Mouse (Mus musculus) intestine, embryonic 16.5 days (tissue): Measurements from ENCODE around the gene Akap13. TPM values are rescaled to one million over a fixed set of nuclear protein-coding genes. Genes with fewer than 3 reads are reported as not detected.

Source experiments
- ATAC-seq: fragments of 200-750 bp; cut with Nextera tagmentation; 2 replicates; pipeline ENCODE4 v1.8.0; 2017; ENCODE audit warnings: moderate TSS enrichment, moderate library complexity
- H3K27ac ChIP-seq: fragments of 300-500 bp; sonication (generic); 2 replicates; pipeline ENCODE4 v1.5.1; 2014; ENCODE audit warnings: mild to moderate bottlenecking, low read length
- H3K27me3 ChIP-seq: fragments of 300-500 bp; sonication (generic); replicated peaks from 2 replicates; pipeline ENCODE4 v1.6.1; 2014; ENCODE audit warnings: low read length, control low read depth, mixed read lengths; ENCODE audit not compliant: control insufficient read depth, insufficient read depth
- H3K36me3 ChIP-seq: fragments of 300-500 bp; sonication (generic); 2 replicates; pipeline ENCODE4 v1.6.1; 2014; ENCODE audit warnings: low read length, control low read depth; ENCODE audit not compliant: control insufficient read depth, insufficient read depth
- H3K4me1 ChIP-seq: fragments of 300-500 bp; sonication (generic); 2 replicates; pipeline ENCODE4 v1.6.1; 2014; ENCODE audit warnings: low read length, control low read depth, mixed read lengths; ENCODE audit not compliant: control insufficient read depth, insufficient read depth
- H3K4me2 ChIP-seq: fragments of 300-500 bp; sonication (generic); 2 replicates; pipeline ENCODE4 v1.6.1; 2014; ENCODE audit warnings: low read depth, low read length, control low read depth
- H3K4me3 ChIP-seq: fragments of 300-500 bp; sonication (generic); 2 replicates; pipeline ENCODE4 v1.5.1; 2014; ENCODE audit warnings: mild to moderate bottlenecking, low read length
- H3K9ac ChIP-seq: fragments of 300-500 bp; sonication (generic); 2 replicates; pipeline ENCODE4 v1.6.1; 2014; ENCODE audit warnings: low read depth, low read length
- H3K9me3 ChIP-seq: fragments of 300-500 bp; sonication (generic); 2 replicates; pipeline ENCODE4 v1.6.1; 2016; ENCODE audit warnings: low read length, control low read depth; ENCODE audit not compliant: control insufficient read depth
- WGBS: fragments of 180-500 bp; shearing (Covaris S2); extraction: QIAGEN DNeasy Blood & Tissue Kit; methylation state at CpG from one replicate; pipeline ENCODE4 v1.1.7; 2014; 5-methylcytosine and 5-hydroxymethylcytosine counted together
- polyA plus RNA-seq: library from polyadenylated mRNA; unstranded; fragments of >200 nt; fragmentation: Nextera tagmentation; extraction: Ambion mirVana; gene quantifications from 2 replicates; pipeline ENCODE4 v1.2.1, GENCODE M21; 2015

Gene Akap13
- polyA plus RNA-seq, 1 experiment from 2014 or later, result 24.9 TPM

GRCm38 (mm10) chr7:75415882-75416585, 39.3 kb upstream of the Akap13 start:
- Histone ChIP-seq H3K36me3 (no peaks in the 10 kb centered on the region), H3K4me3 (no peak overlapping the region), H3K27me3 (no peaks in the 10 kb centered on the region), H3K9me3 (no peaks in the 10 kb centered on the region), H3K4me1 (peaks cover 4% of the 10 kb centered on the region; the same call in 1 of the 2 replicates), H3K27ac (peak overlapping the region; percentile 70), H3K4me2 (no peak overlapping the region), H3K9ac (no peak overlapping the region)
- ATAC-seq, result peak; percentile 79
- 75% methylated on average over 7 of the region's 7 CpGs for WGBS

DNA sequence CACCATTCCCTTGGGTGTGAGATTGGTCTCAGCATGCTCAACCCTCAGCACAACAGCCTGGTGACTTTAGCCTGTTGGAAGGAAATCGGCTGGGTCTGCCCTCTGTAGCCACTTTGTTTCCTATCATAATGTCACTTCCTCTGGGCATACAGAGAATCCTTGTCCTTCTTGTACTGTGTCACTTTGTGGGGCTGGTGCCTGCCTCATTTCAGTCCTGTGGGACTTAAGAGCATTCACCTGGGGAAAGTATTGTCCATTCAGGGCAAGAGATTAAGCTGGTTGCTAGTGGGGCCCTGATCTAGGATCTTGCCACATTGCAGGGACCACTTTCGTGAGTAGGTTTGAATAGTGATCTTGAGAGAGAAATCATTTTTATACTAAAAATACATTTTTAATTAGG, 34.4 kb upstream of the Akap13 start:
- H3K36me3 ChIP-seq, result no peaks in the 10 kb centered on the region
- no peak for ATAC-seq
- WGBS, result 78% methylated on average over 2 of the region's 2 CpGs
- no peak overlapping the region for H3K9ac ChIP-seq
- no peaks in the 10 kb centered on the region for H3K27me3 ChIP-seq
- no peak overlapping the region for H3K4me3 ChIP-seq
- no peak overlapping the region for H3K27ac ChIP-seq
- H3K4me1 ChIP-seq, result no peaks in the 10 kb centered on the region
- H3K9me3 ChIP-seq, result no peaks in the 10 kb centered on the region
- H3K4me2 ChIP-seq, result no peak overlapping the region

GRCm38 (mm10) chr7:75424121-75424520, 31.2 kb upstream of the Akap13 start:
- no peak for ATAC-seq
- WGBS, result 51% methylated on average over 7 of the region's 7 CpGs

GRCm38 (mm10) chr7:75427322-75427721, 28.0 kb upstream of the Akap13 start:
- H3K27ac ChIP-seq, result peak overlapping the region; percentile 60; the same call in 1 of the 2 replicates
- no peaks in the 10 kb centered on the region for H3K9me3 ChIP-seq
- H3K4me3 ChIP-seq, result no peak overlapping the region
- H3K9ac ChIP-seq, result no peak overlapping the region
- H3K36me3 ChIP-seq, result no peaks in the 10 kb centered on the region
- H3K27me3 ChIP-seq, result no peaks in the 10 kb centered on the region
- H3K4me2 ChIP-seq, result no peak overlapping the region
- H3K4me1 ChIP-seq, result peaks cover 3% of the 10 kb centered on the region; the same call in 1 of the 2 replicates
- 28% methylated on average over 4 of the region's 4 CpGs for WGBS
- peak; percentile 88 for ATAC-seq

More at GRCm38 (mm10) chr7:75424121-75424520, 31.2 kb upstream of the Akap13 start:
- Histone ChIP-seq H3K4me1 (peaks cover 3% of the 10 kb centered on the region; the same call in 1 of the 2 replicates), H3K4me2 (no peak overlapping the region), H3K27ac (no peak overlapping the region), H3K9me3 (no peaks in the 10 kb centered on the region), H3K4me3 (no peak overlapping the region), H3K36me3 (no peaks in the 10 kb centered on the region), H3K27me3 (no peaks in the 10 kb centered on the region), H3K9ac (no peak overlapping the region)

DNA sequence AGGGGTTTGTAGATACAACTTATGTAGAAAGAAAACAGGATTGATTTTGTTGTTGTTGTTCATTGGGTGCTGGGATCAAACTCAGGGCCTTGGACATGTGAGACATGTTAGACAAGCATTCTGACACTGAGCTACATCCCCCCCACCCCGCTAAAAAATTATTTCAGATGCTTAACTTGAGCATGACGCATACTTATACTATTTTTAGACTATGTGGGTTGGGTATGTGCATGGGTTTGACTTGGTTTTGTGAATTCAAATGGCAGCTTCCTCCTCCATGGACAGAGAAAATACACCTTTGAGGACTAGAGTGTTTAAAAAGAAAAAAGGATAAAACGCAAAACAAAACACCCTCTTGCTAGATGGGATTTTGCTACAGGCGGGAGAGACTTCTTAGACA, 26.4 kb upstream of the Akap13 start:
- WGBS, result 88% methylated on average over 4 of the region's 4 CpGs
- Histone ChIP-seq H3K27me3 (no peaks in the 10 kb centered on the region), H3K27ac (no peak overlapping the region)

GRCm38 (mm10) chr7:75430550-75430949, 24.8 kb upstream of the Akap13 start:
- Histone ChIP-seq H3K27ac (no peak overlapping the region), H3K9me3 (no peaks in the 10 kb centered on the region), H3K27me3 (no peaks in the 10 kb centered on the region), H3K36me3 (no peaks in the 10 kb centered on the region), H3K4me3 (no peak overlapping the region), H3K4me1 (peaks cover 3% of the 10 kb centered on the region; the same call in 1 of the 2 replicates), H3K9ac (no peak overlapping the region), H3K4me2 (no peak overlapping the region)
- WGBS, result 87% methylated on average over 2 of the region's 2 CpGs
- ATAC-seq, result no peak

More for the DNA sequence above, 26.4 kb upstream of the Akap13 start:
- H3K4me1 ChIP-seq, result peaks cover 3% of the 10 kb centered on the region; the same call in 1 of the 2 replicates
- no peak overlapping the region for H3K4me3 ChIP-seq
- no peak for ATAC-seq
- H3K9ac ChIP-seq, result no peak overlapping the region
- H3K9me3 ChIP-seq, result no peaks in the 10 kb centered on the region
- no peaks in the 10 kb centered on the region for H3K36me3 ChIP-seq
- no peak overlapping the region for H3K4me2 ChIP-seq

DNA sequence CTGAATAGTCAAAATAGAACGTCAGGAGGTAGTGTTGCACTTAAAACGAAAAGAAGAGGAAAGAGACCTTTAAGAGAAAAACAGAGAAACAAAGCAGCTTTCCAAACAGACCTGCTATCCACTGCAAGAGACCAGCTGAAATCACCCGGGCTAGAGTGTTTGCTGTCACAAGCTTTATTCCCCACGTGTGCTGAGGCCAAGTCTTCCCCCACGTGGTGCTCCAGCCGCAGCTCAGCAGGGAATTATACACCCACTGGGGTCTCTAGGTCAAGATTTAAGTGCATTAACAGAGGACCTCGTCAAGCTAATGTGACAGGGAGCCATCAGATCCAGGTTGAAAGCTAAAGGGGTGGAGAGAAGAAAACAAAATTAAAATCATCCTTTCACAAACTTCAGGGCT, 24.3 kb upstream of the Akap13 start:
- Histone ChIP-seq H3K4me2 (no peak overlapping the region), H3K9me3 (no peaks in the 10 kb centered on the region), H3K4me3 (no peak overlapping the region), H3K27me3 (no peaks in the 10 kb centered on the region), H3K27ac (no peak overlapping the region), H3K4me1 (peaks cover 3% of the 10 kb centered on the region; the same call in 1 of the 2 replicates), H3K9ac (no peak overlapping the region), H3K36me3 (no peaks in the 10 kb centered on the region)
- ATAC-seq, result no peak
- 34% methylated on average over 7 of the region's 7 CpGs for WGBS

GRCm38 (mm10) chr7:75432046-75432445, 23.3 kb upstream of the Akap13 start:
- no peaks in the 10 kb centered on the region for H3K9me3 ChIP-seq
- H3K4me1 ChIP-seq, result peaks cover 3% of the 10 kb centered on the region; the same call in 1 of the 2 replicates
- H3K27ac ChIP-seq, result no peak overlapping the region
- H3K4me3 ChIP-seq, result no peak overlapping the region
- H3K27me3 ChIP-seq, result no peaks in the 10 kb centered on the region
- no peaks in the 10 kb centered on the region for H3K36me3 ChIP-seq
- no peak overlapping the region for H3K9ac ChIP-seq
- ATAC-seq, result no peak
- no peak overlapping the region for H3K4me2 ChIP-seq
- WGBS, result 65% methylated on average over 3 of the region's 3 CpGs

DNA sequence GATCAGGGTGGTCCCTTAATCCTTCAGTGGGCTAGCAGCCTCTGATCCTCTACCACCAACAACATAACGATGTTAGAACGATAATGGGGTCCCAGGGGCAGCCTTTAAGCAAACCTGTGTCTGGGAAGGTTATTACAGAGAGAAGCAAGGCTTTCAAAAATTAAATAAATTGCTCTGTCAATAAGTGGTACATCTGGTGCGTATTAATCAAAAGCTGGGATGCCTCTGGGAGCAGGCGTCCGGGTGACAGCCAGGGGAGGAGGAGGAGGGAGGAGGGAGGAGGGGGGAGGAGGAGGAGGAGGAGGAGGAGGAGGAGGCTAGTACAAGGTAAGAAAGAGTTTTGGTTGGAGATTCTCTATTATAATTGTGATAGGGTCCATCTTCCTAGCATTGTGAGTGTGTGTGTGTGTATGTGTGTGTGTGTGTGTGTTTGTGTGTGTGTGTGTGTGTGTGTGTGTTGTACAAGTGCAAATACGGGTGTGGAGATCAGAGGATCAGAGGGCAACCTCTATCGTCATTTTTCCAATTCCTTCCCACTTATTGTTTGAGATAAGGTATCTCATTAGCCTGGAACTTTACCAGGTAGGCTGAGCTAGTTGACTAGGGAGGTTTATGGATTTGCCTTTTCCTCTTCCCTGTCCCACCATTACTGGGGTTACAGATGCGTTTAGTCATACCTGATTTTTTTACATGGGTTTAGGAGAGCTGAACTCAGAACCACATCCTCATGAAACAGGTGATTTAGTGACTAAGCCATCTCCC, 18.7 kb upstream of the Akap13 start:
- peak; percentile 78 for ATAC-seq
- no peak overlapping the region for H3K4me2 ChIP-seq
- H3K9ac ChIP-seq, result no peak overlapping the region
- H3K36me3 ChIP-seq, result no peaks in the 10 kb centered on the region
- no peak overlapping the region for H3K27ac ChIP-seq
- H3K27me3 ChIP-seq, result no peaks in the 10 kb centered on the region
- H3K4me1 ChIP-seq, result no peaks in the 10 kb centered on the region
- no peaks in the 10 kb centered on the region for H3K9me3 ChIP-seq
- no peak overlapping the region for H3K4me3 ChIP-seq
- 36% methylated on average over 8 of the region's 8 CpGs for WGBS
